Comparison of ENCODE assay signal across 26 mouse cellular contexts in the genomic region with DNA sequence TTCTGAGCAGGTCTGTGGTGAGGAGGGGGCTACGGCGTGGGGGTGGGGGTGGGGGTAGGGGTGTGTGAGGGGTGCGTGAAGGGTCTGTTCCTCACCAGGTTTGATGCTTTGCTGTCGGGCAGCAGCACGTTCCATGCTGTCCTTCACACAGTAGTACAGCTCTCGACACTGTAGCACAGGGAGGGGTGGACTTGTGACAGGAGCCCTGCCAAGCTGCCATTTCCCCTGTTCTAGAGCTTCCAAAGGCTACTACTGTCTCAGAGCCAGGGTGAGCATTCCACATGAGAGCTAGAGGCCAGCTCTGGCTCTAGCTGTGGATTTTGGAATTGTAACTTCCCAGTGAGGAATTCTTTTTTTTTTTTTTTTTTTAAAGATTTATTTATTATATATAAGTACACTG. TPM values are rescaled to one million over a fixed set of nuclear protein-coding genes. Genes with fewer than 3 reads are reported as not detected.
DNase-seq lines count a peak whose midpoint lies in the region; ATAC-seq and TF ChIP-seq lines count a peak whose summit lies in the region.
"Had no signal": no experiment of that assay in that cellular context is flagged by ENCODE, and none has a peak within 500 bp of the region (broad histone marks: within the 10 kb centered on the region; RNA-seq: fewer than 3 reads in every experiment).

No protein-coding gene starts in this region.

- no peak for TF ChIP-seq CTCF in heart, postnatal 0 days (IDR thresholded peaks at IDR 0.05; ENCODE audit: low read depth)
- no peak for TF ChIP-seq CTCF in heart, adult 2 months (IDR thresholded peaks at IDR 0.05)
- no peak for TF ChIP-seq CTCF in lung, postnatal 0 days (IDR thresholded peaks at IDR 0.05)
- TF ChIP-seq CTCF in stomach, postnatal 0 days (IDR thresholded peaks at IDR 0.05; ENCODE audit: low read depth): 0 out of 2 replicates have a peak, but pooled peaks have one; percentile 2

- H3K4me2 ChIP-seq in heart, postnatal 0 days (ENCODE audit: low read depth, low read length): no peak overlapping the region
- H3K4me2 ChIP-seq in lung, postnatal 0 days (replicated peaks; ENCODE audit: low read depth, low read length): no peak overlapping the region
- H3K4me2 ChIP-seq in stomach, postnatal 0 days (replicated peaks; ENCODE audit: low read depth): no peak overlapping the region
- H3K4me2 ChIP-seq: embryonic facial prominence, embryonic 13.5 days; forebrain, embryonic 12.5 days; forebrain, embryonic 15.5 days; heart, embryonic 11.5 days; hindbrain, embryonic 12.5 days; hindbrain, embryonic 15.5 days; intestine, embryonic 15.5 days had no signal

- no peak overlapping the region for H3K27ac ChIP-seq in heart, postnatal 0 days (ENCODE audit: low read depth)
- H3K27ac ChIP-seq in heart, adult 2 months: no peak overlapping the region
- no peak overlapping the region for H3K27ac ChIP-seq in lung, postnatal 0 days (ENCODE audit: low read length)
- no peak overlapping the region for H3K27ac ChIP-seq in stomach, postnatal 0 days (replicated peaks)
- H3K27ac ChIP-seq: embryonic facial prominence, embryonic 10.5 days; embryonic facial prominence, embryonic 13.5 days; forebrain, embryonic 12.5 days; forebrain, embryonic 15.5 days; hindbrain, embryonic 12.5 days; hindbrain, embryonic 15.5 days; intestine, embryonic 15.5 days had no signal

- no peak for TF ChIP-seq POLR2A in heart, adult 2 months (IDR thresholded peaks at IDR 0.05; ENCODE audit: insufficient read depth, low read depth, low read length)

- intact Hi-C loops in heart, adult 2 months (cut with DNase I): no loop called here

- no peak overlapping the region for H3K4me3 ChIP-seq in heart, postnatal 0 days (ENCODE audit: low read depth, low read length)
- H3K4me3 ChIP-seq in heart, adult 2 months: no peak overlapping the region
- H3K4me3 ChIP-seq in lung, postnatal 0 days (ENCODE audit: low read depth, low read length): no peak overlapping the region
- no peak overlapping the region for H3K4me3 ChIP-seq in stomach, postnatal 0 days (ENCODE audit: low read depth, low read length)
- H3K4me3 ChIP-seq: embryonic facial prominence, embryonic 10.5 days; embryonic facial prominence, embryonic 13.5 days; erythroblast, embryonic 14.5 days; forebrain, embryonic 12.5 days; forebrain, embryonic 15.5 days; hindbrain, embryonic 12.5 days; hindbrain, embryonic 15.5 days; intestine, embryonic 15.5 days had no signal

- no peaks in the 10 kb centered on the region for H3K27me3 ChIP-seq in heart, postnatal 0 days (ENCODE audit: control insufficient read depth, insufficient read depth, low read length)
- H3K27me3 ChIP-seq in heart, adult 2 months (ENCODE audit: control insufficient read depth, insufficient read depth, low read length): no peaks in the 10 kb centered on the region
- no peaks in the 10 kb centered on the region for H3K27me3 ChIP-seq in lung, postnatal 0 days (replicated peaks; ENCODE audit: insufficient read depth, low read length)
- no peaks in the 10 kb centered on the region for H3K27me3 ChIP-seq in stomach, postnatal 0 days (ENCODE audit: control insufficient read depth, insufficient read depth, low read length)
- H3K27me3 ChIP-seq: embryonic facial prominence, embryonic 13.5 days; forebrain, embryonic 12.5 days; forebrain, embryonic 15.5 days; hindbrain, embryonic 12.5 days; hindbrain, embryonic 15.5 days; intestine, embryonic 15.5 days; Patski had no signal

- DNase-seq in heart, postnatal 0 days (ENCODE audit: low spot score): peak; percentile 5
- DNase-seq in heart, adult 2 months: no peak
- peak; percentile 12 for DNase-seq in lung, postnatal 0 days (ENCODE audit: low spot score)
- no peak for DNase-seq in lung, postnatal 4 days
- DNase-seq in stomach, postnatal 0 days (ENCODE audit: low spot score): no peak
- DNase-seq in MN1 (ENCODE audit: low spot score): no peak
- DNase-seq: adrenal gland, postnatal 10 days; adrenal gland, postnatal 36 days; cerebellum, adult 18-20 months; cerebellum, postnatal 10 days; cerebellum, postnatal 36 days; embryo, embryonic 11 days; gastrocnemius, postnatal 25 days; heart, postnatal 36 days had no signal

- no peak for TF ChIP-seq EP300 in heart, postnatal 0 days (IDR thresholded peaks at IDR 0.05; ENCODE audit: low read depth)
- TF ChIP-seq EP300 in heart, adult 2 months (IDR thresholded peaks at IDR 0.05; ENCODE audit: insufficient read depth, low read depth, low read length): no peak
- TF ChIP-seq EP300 in lung, postnatal 0 days (IDR thresholded peaks at IDR 0.05): no peak
- TF ChIP-seq EP300 in stomach, postnatal 0 days (optimal IDR thresholded peaks at IDR 0.05): no peak

- 79% methylated on average over 6 of the region's 6 CpGs for WGBS in heart, postnatal 0 days
- WGBS in heart, adult 2 months: 80% methylated on average over 6 of the region's 6 CpGs
- 80% methylated on average over 6 of the region's 6 CpGs for WGBS in lung, postnatal 0 days
- WGBS in stomach, postnatal 0 days: 87% methylated on average over 6 of the region's 6 CpGs

- H3K4me1 ChIP-seq in heart, postnatal 0 days (ENCODE audit: control insufficient read depth, insufficient read depth): no peaks in the 10 kb centered on the region
- no peaks in the 10 kb centered on the region for H3K4me1 ChIP-seq in heart, adult 2 months (ENCODE audit: control insufficient read depth, insufficient read depth, low read length)
- H3K4me1 ChIP-seq in lung, postnatal 0 days (ENCODE audit: insufficient read depth, low read depth, low read length): no peaks in the 10 kb centered on the region
- no peaks in the 10 kb centered on the region for H3K4me1 ChIP-seq in stomach, postnatal 0 days (replicated peaks; ENCODE audit: control insufficient read depth, insufficient read depth)
- H3K4me1 ChIP-seq: embryonic facial prominence, embryonic 13.5 days; forebrain, embryonic 12.5 days; forebrain, embryonic 15.5 days; hindbrain, embryonic 12.5 days; hindbrain, embryonic 15.5 days; intestine, embryonic 15.5 days had no signal

- H3K79me2 ChIP-seq in heart, adult 2 months (replicated peaks; ENCODE audit: control insufficient read depth, insufficient read depth, low read length): no peaks in the 10 kb centered on the region

- H3K36me3 ChIP-seq in heart, postnatal 0 days (replicated peaks; ENCODE audit: control insufficient read depth, insufficient read depth, low read length): peaks cover 10% of the 10 kb centered on the region; the same call in 1 of the 2 replicates
- H3K36me3 ChIP-seq in heart, adult 2 months (ENCODE audit: control insufficient read depth, insufficient read depth, low read length): no peaks in the 10 kb centered on the region
- peaks cover 19% of the 10 kb centered on the region; the same call in 1 of the 2 replicates for H3K36me3 ChIP-seq in lung, postnatal 0 days (ENCODE audit: insufficient read depth, low read length)
- peaks cover 6% of the 10 kb centered on the region; the same call in 1 of the 2 replicates for H3K36me3 ChIP-seq in stomach, postnatal 0 days (ENCODE audit: control insufficient read depth, insufficient read depth, low read length)

- no peak for ATAC-seq in heart, postnatal 0 days (ENCODE audit: insufficient read depth, low read depth)
- ATAC-seq in lung, postnatal 0 days: no peak
- ATAC-seq in stomach, postnatal 0 days (ENCODE audit: low FRiP score, low TSS enrichment): no peak
- ATAC-seq: CD4-positive, CD25-positive, alpha-beta regulatory T cell, adult 4 months; forebrain, embryonic 15.5 days; intestine, embryonic 15.5 days; Patski had no signal

- H3K9ac ChIP-seq in heart, postnatal 0 days (replicated peaks; ENCODE audit: low read depth, low read length): no peak overlapping the region
- H3K9ac ChIP-seq in heart, adult 2 months (ENCODE audit: low read depth, low read length): no peak overlapping the region
- H3K9ac ChIP-seq in lung, postnatal 0 days (replicated peaks; ENCODE audit: low read depth): no peak overlapping the region
- no peak overlapping the region for H3K9ac ChIP-seq in stomach, postnatal 0 days (ENCODE audit: low read length)
- H3K9ac ChIP-seq: embryonic facial prominence, embryonic 13.5 days; forebrain, embryonic 12.5 days; forebrain, embryonic 15.5 days; hindbrain, embryonic 12.5 days; hindbrain, embryonic 15.5 days; intestine, embryonic 15.5 days had no signal

- no peaks in the 10 kb centered on the region for H3K9me3 ChIP-seq in heart, postnatal 0 days (replicated peaks; ENCODE audit: control insufficient read depth, low read length)
- no peaks in the 10 kb centered on the region for H3K9me3 ChIP-seq in lung, postnatal 0 days (ENCODE audit: low read length)
- H3K9me3 ChIP-seq in stomach, postnatal 0 days (ENCODE audit: control insufficient read depth, low read length): no peaks in the 10 kb centered on the region
- H3K9me3 ChIP-seq: embryonic facial prominence, embryonic 10.5 days; embryonic facial prominence, embryonic 13.5 days; forebrain, embryonic 12.5 days; forebrain, embryonic 15.5 days; hindbrain, embryonic 12.5 days; hindbrain, embryonic 15.5 days; intestine, embryonic 15.5 days had no signal

RNA-seq across cellular contexts. Expression of gene Mybpc3, which starts 25.0 kb away (rescaled TPM):
- 2,256 and 2,313 TPM in 2 replicates for total RNA-seq in heart, postnatal 0 days (2014; rRNA removed; ENCODE audit: low replicate concordance)
- 1,065 and 1,207 TPM in 2 replicates for polyA plus RNA-seq in heart, postnatal 0 days (2015; fragmentation: Nextera tagmentation; extraction: Ambion mirVana)
- 1,000 to 10,000 TPM; 1,229 to 1,417 TPM for total RNA-seq in heart, adult 2 months (2021)
- 1,378 and 1,771 TPM in 2 replicates for polyA plus RNA-seq in heart, adult 2 months (2012; rRNA removed)
- polyA plus RNA-seq in lung, postnatal 0 days (2015; fragmentation: Nextera tagmentation; extraction: Ambion mirVana): 4.7 and 6.5 TPM in 2 replicates
- polyA plus RNA-seq in stomach, postnatal 0 days (2015; fragmentation: Nextera tagmentation; extraction: Ambion mirVana): 0.02 and 0.07 TPM in 2 replicates
- total RNA-seq: adrenal gland, postnatal 36 days; gastrocnemius, postnatal 25 days had no signal
- polyA plus RNA-seq: C2C12; CD4-positive, CD25-positive, alpha-beta regulatory T cell, adult 4 months; erythroblast, embryonic 14.5 days; forebrain, embryonic 15.5 days; hindbrain, embryonic 15.5 days; Patski had no signal

RNA-seq across cellular contexts. Expression of gene Madd, which starts 40.7 kb away (rescaled TPM):
- total RNA-seq in heart, postnatal 0 days (2014; rRNA removed; ENCODE audit: low replicate concordance): 2.1 and 4.3 TPM in 2 replicates
- 2.4 TPM in 2 replicates for polyA plus RNA-seq in heart, postnatal 0 days (2015; fragmentation: Nextera tagmentation; extraction: Ambion mirVana)
- total RNA-seq in heart, adult 2 months (2021): 1 to 10 TPM; 4.7 to 8.5 TPM
- polyA plus RNA-seq in heart, adult 2 months (2012; rRNA removed): 6.1 and 8.6 TPM in 2 replicates
- polyA plus RNA-seq in lung, postnatal 0 days (2015; fragmentation: Nextera tagmentation; extraction: Ambion mirVana): 7.6 and 10.5 TPM in 2 replicates
- 7.5 and 8.7 TPM in 2 replicates for polyA plus RNA-seq in stomach, postnatal 0 days (2015; fragmentation: Nextera tagmentation; extraction: Ambion mirVana)

RNA-seq across cellular contexts. Expression of gene Nr1h3, which starts 59.7 kb away (rescaled TPM):
- 3.6 and 9.8 TPM in 2 replicates for total RNA-seq in heart, postnatal 0 days (2014; rRNA removed; ENCODE audit: low replicate concordance)
- polyA plus RNA-seq in heart, postnatal 0 days (2015; fragmentation: Nextera tagmentation; extraction: Ambion mirVana): 2.0 and 2.6 TPM in 2 replicates
- total RNA-seq in heart, adult 2 months (2021): 10 to 100 TPM; 20.3 to 27.6 TPM
- 30.6 and 32.9 TPM in 2 replicates for polyA plus RNA-seq in heart, adult 2 months (2012; rRNA removed)
- 31.0 and 34.4 TPM in 2 replicates for polyA plus RNA-seq in lung, postnatal 0 days (2015; fragmentation: Nextera tagmentation; extraction: Ambion mirVana)
- polyA plus RNA-seq in stomach, postnatal 0 days (2015; fragmentation: Nextera tagmentation; extraction: Ambion mirVana): 1.8 and 2.2 TPM in 2 replicates

RNA-seq across cellular contexts. Expression of gene Acp2, which starts 59.8 kb away (rescaled TPM):
- 20.3 and 22.0 TPM in 2 replicates for total RNA-seq in heart, postnatal 0 days (2014; rRNA removed; ENCODE audit: low replicate concordance)
- 11.2 and 11.8 TPM in 2 replicates for polyA plus RNA-seq in heart, postnatal 0 days (2015; fragmentation: Nextera tagmentation; extraction: Ambion mirVana)
- 10 to 100 TPM; 17.3 to 19.9 TPM for total RNA-seq in heart, adult 2 months (2021)
- 15.0 and 20.4 TPM in 2 replicates for polyA plus RNA-seq in heart, adult 2 months (2012; rRNA removed)
- 21.7 and 22.1 TPM in 2 replicates for polyA plus RNA-seq in lung, postnatal 0 days (2015; fragmentation: Nextera tagmentation; extraction: Ambion mirVana)
- polyA plus RNA-seq in stomach, postnatal 0 days (2015; fragmentation: Nextera tagmentation; extraction: Ambion mirVana): 11.6 and 13.5 TPM in 2 replicates

Comparison
In these comparisons a context has a peak if more than half of its experiments do, and no peak if none do; other contexts are left out.
1. DNase-seq: peak in heart, postnatal 0 days (single experiment) and lung, postnatal 0 days (single experiment); none in heart, adult 2 months (0 of 2), lung, postnatal 4 days (0 of 2), stomach, postnatal 0 days (single experiment) and MN1 (single experiment).
2. RNA of gene Mybpc3, which starts 25.0 kb away (polyA plus RNA-seq): 1,378 to 1,771 TPM in heart, adult 2 months and 1,065 to 1,207 TPM in heart, postnatal 0 days; 4.7 to 6.5 TPM in lung, postnatal 0 days and 0.02 to 0.07 TPM in stomach, postnatal 0 days; every median in the first group is over 100 times any median in the second.